Mouse (Mus musculus) induced T-regulatory cell, adult 2 months (primary cell): ENCODE measurements around the gene Gm10337.

Source experiments
- DNase-seq: peaks from one replicate; pipeline ENCODE4 v3.0.0-alpha.2; 2012; ENCODE audit warnings: low read depth

The Gm10337 gene

GRCm38 (mm10) chr15:102552599-102552998 lies 49.1 kb downstream of the Gm10337 start:
- no peak for DNase-seq
